Mouse (Mus musculus) CH12.LX (cell line): ENCODE data around the gene Dnmt3l. TPM values are rescaled to one million over a fixed set of nuclear protein-coding genes. Genes with fewer than 3 reads are reported as not detected.
"Not testable (repeated sequence)": the region's sequence is repeated elsewhere in the genome, so short reads cannot be mapped to it uniquely, and the experiment has no call there.

Experiments
- DNase-seq: peaks from one replicate; pipeline ENCODE4 v3.0.0-alpha.2; 2013; ENCODE audit errors: extremely low read depth
- H3K27ac ChIP-seq: 2 replicates; pipeline ENCODE4 v1.5.1; 2012; ENCODE audit warnings: low read depth, mild to moderate bottlenecking, control low read depth, moderate library complexity; ENCODE audit not compliant: insufficient read depth
- H3K27me3 ChIP-seq: replicated peaks from 2 replicates; pipeline ENCODE3; 2012; ENCODE audit warnings: inconsistent platforms
- H3K36me3 ChIP-seq, 2 experiments: replicated peaks in 1 of 2; 2 replicates each; pipeline versions ENCODE3 to v1.6.1; 2012; ENCODE audit warnings: inconsistent platforms in 1 of 2, low read length in 1 of 2, mild to moderate bottlenecking in 1 of 2, mixed read lengths in 1 of 2, moderate library complexity in 1 of 2; ENCODE audit not compliant: control insufficient read depth in 1 of 2, insufficient read depth in 1 of 2
- H3K4me1 ChIP-seq, 2 experiments: 2 replicates each; pipeline ENCODE4 v1.6.1; 2012; ENCODE audit warnings: inconsistent platforms in 1 of 2, moderate library complexity in 1 of 2; ENCODE audit not compliant: insufficient read depth in 2 of 2, control insufficient read depth in 1 of 2
- H3K4me2 ChIP-seq: 2 replicates; pipeline ENCODE4 v1.6.1; 2012; ENCODE audit warnings: low read depth, mild to moderate bottlenecking, control low read depth; ENCODE audit not compliant: poor library complexity, insufficient read depth, severe bottlenecking
- H3K4me3 ChIP-seq, 3 experiments: fragments of 150-350 bp in 1 of 3; sonication (generic) in 1 of 3; replicated peaks in 1 of 3; 2 replicates each; pipeline versions ENCODE3 to v1.5.1; 2011 to 2012; ENCODE audit warnings: low read depth in 2 of 3, low read length in 2 of 3, mild to moderate bottlenecking in 2 of 3, moderate library complexity in 2 of 3, control low read depth in 1 of 3, improper control_type of control experiment in 1 of 3, inconsistent platforms in 1 of 3, mixed read lengths in 1 of 3; ENCODE audit not compliant: poor library complexity in 1 of 3
- H3K79me2 ChIP-seq: replicated peaks from 2 replicates; pipeline ENCODE4 v1.6.1; 2012; ENCODE audit warnings: mild to moderate bottlenecking, moderate library complexity; ENCODE audit not compliant: control insufficient read depth, poor library complexity, insufficient read depth, severe bottlenecking; ENCODE audit errors: extremely low read depth
- H3K9ac ChIP-seq: 2 replicates; pipeline ENCODE4 v1.6.1; 2012; ENCODE audit warnings: low read depth, mild to moderate bottlenecking, control low read depth, moderate library complexity; ENCODE audit not compliant: insufficient read depth
- H3K9me3 ChIP-seq: replicated peaks from 2 replicates; pipeline ENCODE3; 2012; ENCODE audit warnings: low read length, inconsistent platforms, mixed read lengths
- BHLHE40 ChIP-seq: IDR thresholded peaks from 2 replicates; pipeline ENCODE4 v1.6.1; 2011; ENCODE audit warnings: mild to moderate bottlenecking, low read depth, low read length, improper control_type of control experiment
- CHD1 ChIP-seq: IDR thresholded peaks from 2 replicates; pipeline ENCODE4 v1.6.1; 2012; ENCODE audit warnings: low read depth, low read length, improper control_type of control experiment, inconsistent platforms
- CHD2 ChIP-seq: IDR thresholded peaks from 2 replicates; pipeline ENCODE4 v1.6.1; 2011; ENCODE audit warnings: low read length, improper control_type of control experiment
- CTCF ChIP-seq, 2 experiments: IDR thresholded peaks in 1 of 2; conservative IDR thresholded peaks in 1 of 2; 2 replicates each; pipeline ENCODE4 v1.5.1; 2011 to 2012; ENCODE audit warnings: low read depth in 2 of 2, low read length in 2 of 2, improper control_type of control experiment in 1 of 2, inconsistent platforms in 1 of 2, mild to moderate bottlenecking in 1 of 2, moderate library complexity in 1 of 2
- ELF1 ChIP-seq: IDR thresholded peaks from 2 replicates; pipeline ENCODE4 v1.6.1; 2014; ENCODE audit warnings: low read depth, mild to moderate bottlenecking, inconsistent platforms, low read length, improper control_type of control experiment
- EP300 ChIP-seq: IDR thresholded peaks from 2 replicates; pipeline ENCODE4 v1.6.1; 2011; ENCODE audit warnings: low read length, improper control_type of control experiment
- GABPA ChIP-seq: IDR thresholded peaks from 2 replicates; pipeline ENCODE4 v1.6.1; 2012; ENCODE audit warnings: low read depth, low read length, improper control_type of control experiment, inconsistent platforms; ENCODE audit not compliant: insufficient replicate concordance
- HCFC1 ChIP-seq: IDR thresholded peaks from 2 replicates; pipeline ENCODE4 v1.6.1; 2012; ENCODE audit warnings: low read depth, mild to moderate bottlenecking, inconsistent platforms, low read length, improper control_type of control experiment
- MAFK ChIP-seq: IDR thresholded peaks from 2 replicates; pipeline ENCODE4 v1.6.1; 2011; ENCODE audit warnings: low read length, improper control_type of control experiment; ENCODE audit not compliant: insufficient replicate concordance
- MAX ChIP-seq: IDR thresholded peaks from 2 replicates; pipeline ENCODE4 v1.6.1; 2011; ENCODE audit warnings: low read length, improper control_type of control experiment
- MEF2A ChIP-seq: IDR thresholded peaks from 2 replicates; pipeline ENCODE4 v1.6.1; 2014; ENCODE audit warnings: low read depth, mild to moderate bottlenecking, inconsistent platforms, low read length, improper control_type of control experiment, borderline replicate concordance
- MXI1 ChIP-seq: IDR thresholded peaks from 2 replicates; pipeline ENCODE4 v1.6.1; 2011; ENCODE audit warnings: mild to moderate bottlenecking, low read depth, low read length, improper control_type of control experiment
- MYC ChIP-seq: IDR thresholded peaks from 2 replicates; pipeline ENCODE4 v1.6.1; 2011; ENCODE audit warnings: low read depth, mild to moderate bottlenecking, improper control_type of control experiment, low read length
- NRF1 ChIP-seq: IDR thresholded peaks from 2 replicates; pipeline ENCODE4 v1.6.1; 2014; ENCODE audit warnings: low read depth, mild to moderate bottlenecking, inconsistent platforms, low read length, improper control_type of control experiment, moderate library complexity
- PAX5 ChIP-seq: IDR thresholded peaks from 2 replicates; pipeline ENCODE4 v1.6.1; 2012; ENCODE audit warnings: low read length, inconsistent platforms, mixed read lengths
- POLR2A ChIP-seq: IDR thresholded peaks from 2 replicates; pipeline ENCODE4 v1.6.1; 2011; ENCODE audit warnings: low read depth, mild to moderate bottlenecking, improper control_type of control experiment, low read length
- POLR2AphosphoS2 ChIP-seq: IDR thresholded peaks from 2 replicates; pipeline ENCODE4 v1.6.1; 2011; ENCODE audit warnings: low read depth, low read length, improper control_type of control experiment
- RAD21 ChIP-seq: IDR thresholded peaks from 2 replicates; pipeline ENCODE4 v1.6.1; 2011; ENCODE audit warnings: low read depth, mild to moderate bottlenecking, low read length, improper control_type of control experiment, moderate library complexity
- SIN3A ChIP-seq: IDR thresholded peaks from 2 replicates; pipeline ENCODE4 v1.6.1; 2012; ENCODE audit warnings: low read length, improper control_type of control experiment, inconsistent platforms
- SMC3 ChIP-seq: IDR thresholded peaks from 2 replicates; pipeline ENCODE4 v1.6.1; 2011; ENCODE audit warnings: low read depth, low read length, improper control_type of control experiment
- TBP ChIP-seq: conservative IDR thresholded peaks from 2 replicates; pipeline ENCODE4 v1.6.1; 2011; ENCODE audit warnings: low read depth, low read length, improper control_type of control experiment
- UBTF ChIP-seq: IDR thresholded peaks from 2 replicates; pipeline ENCODE4 v1.6.1; 2012; ENCODE audit warnings: low read depth, mild to moderate bottlenecking, inconsistent platforms, low read length, improper control_type of control experiment, moderate library complexity
- USF1 ChIP-seq: IDR thresholded peaks from 2 replicates; pipeline ENCODE4 v1.6.1; 2014; ENCODE audit warnings: low read depth, mild to moderate bottlenecking, inconsistent platforms, low read length, improper control_type of control experiment
- USF2 ChIP-seq: conservative IDR thresholded peaks from 2 replicates; pipeline ENCODE4 v1.6.1; 2011; ENCODE audit warnings: low read depth, low read length, improper control_type of control experiment
- ZC3H11A ChIP-seq: IDR thresholded peaks from 2 replicates; pipeline ENCODE4 v1.6.1; 2012; ENCODE audit warnings: low read depth, mild to moderate bottlenecking, inconsistent platforms, low read length, improper control_type of control experiment
- ZKSCAN1 ChIP-seq: IDR thresholded peaks from 2 replicates; pipeline ENCODE4 v1.6.1; 2012; ENCODE audit warnings: low read depth, inconsistent platforms, low read length, improper control_type of control experiment, borderline replicate concordance
- ZMIZ1 ChIP-seq: IDR thresholded peaks from 2 replicates; pipeline ENCODE4 v1.6.1; 2012; ENCODE audit warnings: low read depth, mild to moderate bottlenecking, inconsistent platforms, low read length, improper control_type of control experiment
- ZNF384 ChIP-seq: IDR thresholded peaks from 2 replicates; pipeline ENCODE4 v1.6.1; 2012; ENCODE audit warnings: low read depth, low read length, improper control_type of control experiment, inconsistent platforms
- dilution Hi-C: fragments of 300-500 bp; cut with MboI; formaldehyde crosslinking; loops from 2 replicates; pipeline ENCODE4 v1.14.3; 2020; ENCODE audit warnings: low sequenced_read_pairs; ENCODE audit not compliant: extremely low pct_unique_long_range_greater_than_20kb, extremely low pct_ligation_motif_present
- in situ Hi-C: fragments of 300-500 bp; cut with MboI; formaldehyde crosslinking; loops from 3 replicates; pipeline ENCODE4 v1.14.3; 2019; ENCODE audit warnings: low sequenced_read_pairs, low pct_ligation_motif_present, low pct_unique_long_range_greater_than_20kb, mixed read lengths
- polyA plus RNA-seq: library from polyadenylated mRNA; unstranded; fragments of >175 nt; gene quantifications from 2 replicates; pipeline ENCODE4 v1.2.1, GENCODE M21; 2012; ENCODE audit warnings: low read depth; ENCODE audit not compliant: insufficient read length
- total RNA-seq, 2 experiments: library from RNA; depleted of rRNA; stranded (reverse); fragments of 300-350 nt in 1 of 2; fragments of >200 nt in 1 of 2; gene quantifications; 2 replicates each; pipeline ENCODE4 v1.2.3; 2012 to 2014

Gene Dnmt3l
- total and polyA plus RNA-seq, 3 experiments, result 0.21 to 0.23 TPM; not detected in 1

GRCm38 (mm10) chr10:78025453-78025852 lies 16.3 kb upstream of the Dnmt3l start:
- H3K4me2 ChIP-seq, dilution Hi-C loops, H3K4me3 ChIP-seq, H3K79me2 ChIP-seq, H3K27me3 ChIP-seq, H3K4me1 ChIP-seq, DNase-seq, H3K9ac ChIP-seq, H3K27ac ChIP-seq, H3K36me3 ChIP-seq, H3K9me3 ChIP-seq: not testable (repeated sequence)
- in situ Hi-C loops, result loop anchor here (25.0 kb wide), 1 partner anchor 362 kb away; no protein-coding TSS in a partner anchor
- peak; percentile 28 for TF ChIP-seq RAD21
- TF ChIP-seq SMC3, result peak; percentile 49
- peak in 1 of 2 experiments; percentile 56; a peak in 2 of 4 replicates for TF ChIP-seq CTCF (conservative IDR thresholded peaks at IDR 0.05 in 1 of 2, IDR thresholded peaks at IDR 0.05 in 1 of 2; ENCODE audit: low read depth in 2 of 2, low read length in 2 of 2)

- Histone ChIP-seq H3K27ac (no peak overlapping the region), H3K9ac (no peak overlapping the region), H3K27me3 (peaks cover 6% of the 10 kb centered on the region), H3K9me3 (no peaks in the 10 kb centered on the region), H3K4me3 (no peak overlapping the region), H3K36me3 (no peaks in the 10 kb centered on the region), H3K4me1 (peaks cover 0 to 4% of the 10 kb centered on the region in 2 experiments; a peak in 2 of 4 replicates), H3K79me2 (no peaks in the 10 kb centered on the region), H3K4me2 (no peak overlapping the region)
- dilution Hi-C loops (no loop called here), in situ Hi-C loops (loop anchor here (25.0 kb wide), 1 partner anchor 359 kb away; no protein-coding TSS in a partner anchor)
- peak; percentile 79 for DNase-seq
- TF ChIP-seq CHD1 (no peak), ZKSCAN1 (no peak), ZMIZ1 (no peak), BHLHE40 (no peak), USF1 (no peak), MXI1 (no peak), NRF1 (no peak), USF2 (no peak), POLR2A (no peak), HCFC1 (no peak), SIN3A (no peak), MYC (no peak), ELF1 (no peak), SMC3 (peak; percentile 98), ZC3H11A (peak; percentile 83), EP300 (no peak), CTCF (conservative IDR thresholded peaks at IDR 0.05 in 1 of 2, IDR thresholded peaks at IDR 0.05 in 1 of 2; ENCODE audit: low read depth in 2 of 2, low read length in 2 of 2) (peak; percentile 92 to 98), POLR2AphosphoS2 (no peak), GABPA (no peak), CHD2 (no peak), ZNF384 (no peak), UBTF (no peak), MEF2A (no peak), MAFK (no peak), TBP (no peak), MAX (no peak), PAX5 (no peak)
Measured at GRCm38 (mm10) chr10:78028129-78028528, 13.6 kb upstream of the Dnmt3l start.
